Mouse (Mus musculus) kidney, adult 2 months (tissue): Measurements from ENCODE around the gene Esrrb.

ENCODE experiments used
- CTCF ChIP-seq: fragments of 200-500 bp; conservative IDR thresholded peaks from 2 replicates; pipeline ENCODE4 v1.5.1; 2011; ENCODE audit warnings: low read depth, mild to moderate bottlenecking, control low read depth, low read length, moderate library complexity, mixed read lengths; ENCODE audit not compliant: insufficient read depth, insufficient read length
- POLR2A ChIP-seq: fragments of 200-500 bp; IDR thresholded peaks from one replicate; pipeline ENCODE4 v1.6.1; 2011; ENCODE audit warnings: low read depth, low read length, control low read depth

GRCm38 (mm10) chr12:86513596-86513995 lies 152.7 kb downstream of the Esrrb start:
- TF ChIP-seq CTCF = no peak
- no peak for TF ChIP-seq POLR2A
